Mouse (Mus musculus) urinary bladder, postnatal 14 days (tissue): ENCODE measurements around the gene Tmem132b.

ENCODE experiments used
- DNase-seq: peaks from one replicate; pipeline ENCODE4 v3.0.0; 2021; ENCODE audit warnings: low spot score

Tmem132b gene

DNA sequence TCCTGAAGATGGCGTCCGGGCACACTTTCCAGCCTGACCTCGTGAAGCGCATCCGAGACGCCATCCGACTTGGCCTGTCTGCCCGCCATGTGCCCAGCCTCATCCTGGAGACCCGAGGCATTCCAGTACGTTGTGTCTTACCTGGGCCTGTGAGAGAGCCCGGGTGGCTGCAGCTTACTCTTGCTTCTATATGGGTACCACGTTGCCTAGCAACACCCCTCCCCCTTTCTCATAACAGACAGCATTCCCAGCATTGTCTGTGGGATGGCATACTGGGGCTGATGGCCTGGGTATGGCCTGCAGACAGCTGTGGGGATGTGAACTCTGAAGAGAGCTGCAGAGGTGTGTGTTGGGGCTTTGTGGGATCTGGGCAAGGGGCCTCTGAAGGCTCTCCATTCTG lies 16.6 kb upstream of the Tmem132b start:
- DNase-seq, result no peak

GRCm38 (mm10) chr5:125518640-125519039 lies 12.9 kb upstream of the Tmem132b start:
- no peak for DNase-seq

- DNase-seq, result no peak
These were observed 10.5 kb upstream of the Tmem132b start for GRCm38 (mm10) chr5:125520930-125521590.

- DNase-seq, result no peak
These were observed 8.2 kb upstream of the Tmem132b start for GRCm38 (mm10) chr5:125523361-125523760.

DNA sequence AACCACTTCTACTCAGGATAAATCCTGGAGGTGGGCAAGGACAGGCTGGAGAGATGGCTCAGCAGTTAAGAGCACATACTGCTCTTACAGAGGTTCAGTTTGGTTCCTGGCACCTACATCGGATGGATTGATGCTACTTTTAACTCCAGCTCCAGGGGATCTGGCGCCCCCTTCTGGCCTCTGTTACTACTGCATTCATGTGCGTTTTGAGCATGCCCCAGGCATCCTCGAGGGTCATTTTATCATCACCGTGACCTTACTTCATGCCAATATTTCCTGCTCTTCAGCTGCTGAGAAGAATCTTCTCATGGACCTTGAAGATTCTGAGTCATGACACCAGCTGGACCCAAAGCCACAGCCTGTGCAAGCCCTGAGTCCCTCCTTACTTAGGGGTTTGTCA lies 6.1 kb upstream of the Tmem132b start:
- DNase-seq, result no peak

DNA sequence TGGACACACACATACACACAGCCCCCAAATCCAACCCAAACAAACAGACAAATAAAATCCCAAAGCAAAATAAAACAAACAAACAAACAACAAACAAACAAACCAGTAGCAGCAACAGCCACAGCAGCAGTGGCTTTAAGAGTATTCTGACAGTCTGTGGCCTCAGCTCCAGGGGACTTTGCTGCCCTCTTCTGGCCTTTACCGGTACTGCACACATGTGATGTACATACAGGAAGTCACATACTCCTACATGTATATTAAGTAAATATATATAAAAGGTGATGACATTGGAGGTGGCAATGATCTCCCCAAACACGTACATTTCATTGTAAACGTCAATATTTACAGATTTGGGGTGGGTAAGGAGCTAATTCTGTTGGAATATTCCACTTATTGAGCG lies 5.1 kb upstream of the Tmem132b start:
- no peak for DNase-seq

DNA sequence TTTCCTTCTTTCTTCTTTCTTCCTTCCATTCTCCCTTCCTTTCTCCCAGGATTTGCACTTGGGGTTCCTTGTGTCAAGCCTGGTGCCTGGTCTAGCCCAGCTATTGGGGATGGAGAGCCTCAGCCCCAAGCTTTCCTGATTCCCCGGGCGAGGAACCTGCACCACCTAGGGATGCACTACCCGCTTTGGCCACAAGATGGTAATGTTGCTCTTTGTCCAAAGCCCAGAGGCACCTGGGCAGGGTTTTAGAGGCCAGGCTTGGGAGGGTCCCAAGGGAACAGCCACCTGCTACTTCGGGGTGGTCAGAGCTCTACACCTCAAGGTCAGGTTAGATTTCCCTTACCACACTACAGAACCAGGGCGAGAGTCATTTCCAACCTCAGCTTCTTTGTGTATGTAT lies 2.5 kb upstream of the Tmem132b start:
- peak; percentile 72 for DNase-seq

- no peak for DNase-seq
These were observed 594 bp downstream of the Tmem132b start for GRCm38 (mm10) chr5:125532191-125532544.

DNA sequence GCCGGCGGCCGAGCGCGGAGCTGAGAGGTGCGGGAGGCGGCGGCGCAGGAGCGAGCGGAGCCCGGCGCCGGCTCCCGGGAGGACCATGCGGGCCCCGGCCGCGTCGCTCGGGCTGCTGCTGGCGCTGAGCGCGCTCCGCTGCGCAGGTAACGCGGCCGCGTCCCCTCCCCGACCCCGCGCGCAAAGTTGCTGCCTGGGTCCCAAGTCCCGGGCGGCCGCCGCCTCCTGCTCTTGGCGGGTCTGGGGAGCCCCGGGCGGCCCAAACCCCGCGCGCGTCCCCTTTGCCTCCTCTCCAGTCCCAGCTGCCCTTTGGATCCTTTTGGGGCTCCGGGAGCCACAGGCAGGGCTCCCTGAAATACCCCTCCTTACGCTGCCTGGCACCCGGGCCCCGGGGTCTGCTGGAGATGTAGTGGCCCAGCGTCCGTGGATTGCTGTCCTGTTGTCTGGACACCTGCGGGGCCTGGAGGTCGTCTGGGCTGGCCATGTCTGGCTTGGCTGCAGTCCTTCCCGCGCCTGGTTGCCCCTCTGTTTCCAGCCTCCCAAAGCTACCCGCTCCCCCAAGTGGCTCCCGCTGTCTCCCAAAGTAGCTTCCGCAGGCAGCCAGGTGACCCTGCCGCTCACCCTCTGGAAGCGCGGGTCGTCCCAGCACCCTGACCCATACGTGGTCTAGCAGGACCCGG lies 1.1 kb downstream of the Tmem132b start:
- DNase-seq, result no peak

DNA sequence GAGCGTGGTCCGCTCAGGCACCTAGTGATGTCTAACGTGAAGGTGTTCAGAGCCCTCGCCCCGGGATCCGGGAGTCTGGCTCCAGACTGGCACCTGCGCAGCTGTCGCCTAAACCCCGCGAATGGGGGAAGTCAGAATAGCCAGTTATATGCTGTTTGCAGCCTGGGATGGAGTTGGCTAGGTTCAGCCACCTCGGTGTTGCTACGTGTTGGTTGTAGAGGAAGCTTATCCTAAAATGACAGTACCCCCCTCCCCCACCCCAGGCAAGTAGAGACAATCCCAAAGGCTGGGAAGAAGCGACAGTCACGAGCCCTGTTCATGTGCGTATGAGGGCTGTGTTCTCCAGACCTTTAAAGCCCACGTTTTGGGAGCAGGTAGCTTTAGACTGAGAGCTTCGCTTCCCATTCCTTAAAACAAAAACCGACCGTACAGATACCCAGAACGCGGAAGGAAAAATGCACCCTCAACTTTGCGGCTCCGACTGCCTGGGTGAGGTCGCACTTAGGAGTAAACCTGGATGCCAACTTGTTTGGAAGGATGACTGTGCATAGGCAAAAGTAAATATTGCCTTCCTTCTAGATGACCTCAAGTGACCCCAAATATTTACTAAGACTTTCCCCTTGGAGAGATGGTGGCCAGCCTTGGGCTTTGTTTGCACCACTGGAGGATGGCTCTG lies 1.8 kb downstream of the Tmem132b start:
- DNase-seq, result no peak

DNA sequence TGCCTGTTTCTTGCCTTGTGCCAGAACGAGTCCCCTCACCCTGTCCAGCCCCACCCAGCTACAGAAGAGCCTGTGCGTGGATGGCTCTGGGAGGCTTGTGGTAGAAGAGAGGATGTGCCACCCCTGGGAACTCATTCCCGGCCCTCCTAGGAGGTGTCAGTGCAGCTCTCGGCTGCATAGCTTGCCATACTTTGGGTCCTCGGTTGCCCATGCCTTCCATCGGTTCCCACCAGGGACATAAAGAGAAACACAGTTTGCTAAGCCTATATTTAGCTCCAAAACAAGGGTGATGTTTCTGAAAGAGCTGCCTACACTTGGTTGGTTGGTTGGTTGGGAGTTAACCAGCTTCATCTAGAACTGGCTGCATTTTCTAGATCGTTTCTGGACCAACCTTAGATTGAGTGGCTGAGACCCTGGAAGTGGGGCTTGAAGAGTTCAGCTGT lies 2.6 kb downstream of the Tmem132b start:
- DNase-seq, result no peak

DNA sequence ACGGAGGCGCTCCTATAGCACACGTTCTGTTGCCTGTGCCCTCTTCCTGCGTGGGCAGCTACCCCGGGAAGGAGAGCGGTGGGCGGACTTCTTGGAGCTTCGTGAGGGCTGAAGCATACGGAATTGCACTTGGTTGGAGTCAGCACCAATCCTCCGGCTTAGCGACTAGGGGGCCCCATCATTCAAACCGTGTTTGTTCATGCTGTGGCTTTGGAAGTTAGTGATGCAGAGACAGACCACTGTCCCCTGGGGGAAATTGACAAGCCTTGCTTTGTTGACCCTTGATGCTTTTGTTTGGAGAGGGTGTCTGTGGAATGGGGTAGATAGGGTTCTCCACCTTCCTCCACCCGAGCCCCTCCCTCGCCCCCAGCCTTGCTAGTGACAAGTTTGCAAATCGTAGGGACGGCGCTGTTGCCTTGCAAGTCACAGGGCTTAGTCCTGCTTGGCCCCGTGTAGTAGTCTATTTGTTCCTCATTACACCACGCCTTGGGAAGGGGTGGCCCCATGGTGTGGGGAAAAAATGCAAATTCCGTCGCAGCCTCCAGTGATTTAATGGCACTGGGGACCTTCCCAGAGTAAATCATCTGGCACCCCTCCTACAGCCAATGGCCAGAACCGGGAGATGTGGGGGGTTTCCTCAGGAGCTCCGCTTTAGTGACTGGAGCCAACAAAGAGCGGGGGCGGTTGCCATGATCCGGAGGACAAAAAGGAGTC lies 3.2 kb downstream of the Tmem132b start:
- DNase-seq, result no peak

DNA sequence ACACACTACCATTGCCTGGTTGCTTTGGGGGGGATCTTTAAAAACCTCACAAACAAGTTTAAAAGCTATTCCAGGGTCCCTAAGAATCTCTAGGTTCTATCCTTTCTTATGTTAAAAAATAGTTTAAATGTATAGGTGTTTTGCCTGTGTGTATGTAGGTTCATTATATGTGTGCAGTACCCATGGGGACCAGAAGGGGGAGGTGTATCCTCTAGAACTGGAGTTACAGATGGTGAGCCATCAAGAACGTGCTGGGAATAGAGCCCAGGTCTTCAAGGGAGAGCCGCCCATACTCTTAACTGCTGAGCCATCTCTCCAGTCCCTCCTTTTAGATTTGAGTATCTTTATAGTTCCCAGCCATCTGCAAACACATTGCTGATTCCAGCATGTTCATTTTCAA lies 13.5 kb downstream of the Tmem132b start:
- DNase-seq, result no peak

- DNase-seq, result no peak
These were observed 14.7 kb downstream of the Tmem132b start for GRCm38 (mm10) chr5:125546293-125546692.

DNA sequence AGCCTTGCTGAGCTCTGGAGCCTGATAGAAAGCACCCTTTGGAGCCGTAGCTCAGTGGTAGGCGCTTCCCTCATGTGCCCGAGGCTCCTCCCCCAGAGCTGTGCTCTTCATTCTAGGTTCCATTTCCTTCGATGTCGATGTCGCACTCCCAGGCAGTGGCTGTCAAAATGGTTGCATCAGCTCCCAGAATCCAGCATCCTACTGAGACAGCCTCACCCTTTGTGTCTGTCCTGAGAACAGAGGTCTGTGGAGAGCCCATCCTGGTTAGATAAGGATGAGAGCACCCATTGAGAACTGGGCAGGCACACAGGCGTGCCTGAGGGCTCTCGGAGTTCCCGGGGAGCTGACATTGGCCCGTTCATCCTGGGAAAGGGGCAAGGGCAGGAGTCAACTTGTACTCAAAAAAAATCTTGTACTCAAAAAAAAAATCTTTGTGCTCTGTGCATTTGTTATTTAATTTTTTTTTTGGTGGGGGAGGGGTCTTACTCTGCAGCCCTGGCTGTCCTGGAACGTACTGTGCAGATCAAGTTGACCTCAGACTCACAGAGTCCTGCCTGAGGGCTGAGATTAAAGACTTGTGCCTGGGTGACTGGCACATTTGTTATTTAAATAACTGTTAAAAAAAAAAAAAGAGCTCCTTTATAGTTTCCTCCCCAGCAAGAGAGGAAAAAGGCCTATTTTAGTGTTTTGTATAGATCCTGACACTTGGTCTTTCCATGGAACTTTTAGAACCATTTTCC lies 18.3 kb downstream of the Tmem132b start:
- no peak for DNase-seq

DNA sequence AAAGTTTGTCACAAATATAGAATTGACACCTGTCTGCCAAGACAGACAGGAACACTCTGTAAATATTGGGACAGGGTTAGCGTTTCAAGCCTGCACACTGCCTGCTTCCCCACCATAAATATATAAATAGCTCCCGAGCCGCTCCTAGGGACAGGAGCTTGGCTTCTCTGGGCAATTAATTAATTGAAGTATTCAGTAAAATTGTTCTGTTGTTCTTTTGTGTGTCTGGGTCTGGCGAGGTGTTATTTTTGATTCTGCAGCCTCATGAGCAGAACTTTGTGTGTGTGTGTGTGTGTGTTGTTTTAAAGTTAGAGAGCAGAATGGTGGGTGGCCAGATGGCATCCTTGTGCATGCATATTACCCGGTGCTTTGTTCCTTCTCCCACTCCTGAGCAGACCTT lies 24.2 kb downstream of the Tmem132b start:
- DNase-seq, result no peak

- no peak for DNase-seq
These were observed 31.9 kb downstream of the Tmem132b start for GRCm38 (mm10) chr5:125563492-125563891.

DNA sequence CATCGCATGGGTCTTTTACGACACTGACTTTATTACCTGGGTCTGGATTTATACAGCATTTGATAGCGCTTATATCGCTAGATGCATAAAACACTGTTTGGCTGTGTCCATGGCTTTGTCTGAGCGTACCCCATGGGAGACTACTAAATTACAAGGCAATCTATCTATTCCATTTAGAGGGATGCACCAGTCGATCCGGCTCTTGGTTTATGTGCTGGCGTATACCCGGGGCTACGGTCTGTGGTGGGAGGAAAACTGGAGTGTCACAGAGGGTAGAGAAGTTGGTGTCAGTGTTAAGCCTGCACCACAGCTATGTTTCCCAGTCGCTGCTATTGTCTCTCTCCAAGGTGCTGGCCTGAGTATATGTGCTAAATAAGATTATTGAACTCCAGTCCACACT lies 34.2 kb downstream of the Tmem132b start:
- DNase-seq, result no peak

- no peak for DNase-seq
These were observed 36.9 kb downstream of the Tmem132b start for GRCm38 (mm10) chr5:125568457-125568856.

DNA sequence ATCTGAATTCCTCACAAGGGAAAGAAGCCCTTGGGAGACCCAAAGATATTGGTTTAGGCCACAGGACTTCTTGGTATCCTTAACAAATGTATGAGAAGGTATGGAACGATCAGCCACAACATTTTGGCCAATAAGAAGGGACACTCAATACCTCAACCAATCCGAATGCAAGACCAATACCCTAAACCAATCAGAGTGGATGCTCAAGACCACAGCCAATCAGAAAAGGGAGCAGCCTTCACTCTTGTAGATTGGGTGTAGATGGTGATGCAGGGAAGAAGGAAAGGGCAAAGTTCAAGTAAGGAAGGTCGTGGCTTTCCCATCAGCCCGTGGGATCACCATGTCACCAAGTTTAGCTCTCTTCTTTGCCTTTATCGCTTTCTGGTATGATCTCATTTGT lies 40.4 kb downstream of the Tmem132b start:
- no peak for DNase-seq

GRCm38 (mm10) chr5:125574886-125575285 lies 43.3 kb downstream of the Tmem132b start:
- no peak for DNase-seq

GRCm38 (mm10) chr5:125575866-125576265 lies 44.3 kb downstream of the Tmem132b start:
- DNase-seq, result no peak
